Mouse (Mus musculus): Measurements from ENCODE around the gene Lrrd1.
A peak's percentile ranks its signal among the peaks of the same experiment; 100 is the strongest.
"Not testable (repeated sequence)": the region's sequence is repeated elsewhere in the genome, so short reads cannot be mapped to it uniquely, and the experiment has no call there.

The Lrrd1 gene

DNA sequence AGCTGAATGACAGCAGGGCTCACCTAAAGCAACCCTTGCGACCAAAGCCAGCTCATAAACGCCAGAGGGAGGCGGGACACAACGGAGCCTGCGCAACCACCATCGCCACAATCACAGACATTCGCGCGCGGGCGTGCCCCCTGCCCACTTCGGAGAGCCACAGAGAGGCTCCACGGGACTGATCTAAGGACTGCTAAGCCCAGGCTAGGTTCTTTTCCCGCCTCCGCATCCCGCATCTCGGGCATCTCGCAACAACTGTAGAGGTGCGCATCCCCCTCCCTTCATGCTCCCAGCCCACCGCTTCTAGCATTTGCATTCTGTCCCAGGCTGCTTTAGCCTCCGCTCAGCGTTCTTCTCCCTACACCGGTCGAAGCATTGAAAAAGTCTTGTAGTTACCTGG, at the start of gene Lrrd1:
Gene Lrrd1, plus strand, starts transcription at position 148 of the 400 bp plus-strand sequence.
- no peak for DNase-seq (ENCODE audit: low spot score)

DNA sequence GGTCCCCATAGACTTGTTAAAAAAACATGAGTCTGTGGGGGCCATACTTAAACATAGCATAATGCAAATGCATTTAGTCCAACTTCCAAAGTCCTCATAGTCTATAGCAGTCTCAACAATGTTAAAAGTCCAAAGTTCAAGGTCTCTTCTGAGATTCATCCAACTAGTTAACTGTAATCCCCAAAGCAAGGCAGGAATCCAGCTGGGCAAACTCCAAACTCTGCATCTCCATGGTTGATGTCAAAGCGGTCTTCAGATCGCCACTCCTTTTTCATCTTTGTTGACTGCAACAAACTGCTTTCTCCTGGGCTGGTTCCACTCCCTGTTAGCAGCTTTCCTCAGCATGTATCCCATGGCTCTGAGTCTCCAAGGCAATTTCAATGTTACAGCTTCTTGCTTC, 47.9 kb upstream of the Lrrd1 start:
- DNase-seq (ENCODE audit: low spot score): not testable (repeated sequence)

DNA sequence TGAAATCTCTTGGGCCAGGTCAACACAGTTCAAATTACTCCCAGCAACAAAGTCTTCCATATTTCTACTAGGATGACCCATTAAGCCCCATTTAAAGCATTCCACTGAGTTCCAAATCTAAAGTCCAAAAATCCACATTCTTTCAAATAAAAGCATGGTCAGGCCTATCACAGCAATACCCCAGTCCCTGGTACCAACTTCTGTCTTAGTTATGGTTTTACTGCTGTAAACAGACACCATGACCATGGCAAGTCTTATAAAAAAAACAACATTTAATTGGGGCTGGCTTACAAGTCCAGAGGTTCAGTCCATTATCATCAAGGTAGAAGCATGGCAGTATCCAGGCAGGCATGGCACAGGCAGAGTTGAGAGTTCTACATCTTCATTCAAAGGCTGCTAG, 46.3 kb upstream of the Lrrd1 start:
- DNase-seq (ENCODE audit: low spot score): not testable (repeated sequence)

DNA sequence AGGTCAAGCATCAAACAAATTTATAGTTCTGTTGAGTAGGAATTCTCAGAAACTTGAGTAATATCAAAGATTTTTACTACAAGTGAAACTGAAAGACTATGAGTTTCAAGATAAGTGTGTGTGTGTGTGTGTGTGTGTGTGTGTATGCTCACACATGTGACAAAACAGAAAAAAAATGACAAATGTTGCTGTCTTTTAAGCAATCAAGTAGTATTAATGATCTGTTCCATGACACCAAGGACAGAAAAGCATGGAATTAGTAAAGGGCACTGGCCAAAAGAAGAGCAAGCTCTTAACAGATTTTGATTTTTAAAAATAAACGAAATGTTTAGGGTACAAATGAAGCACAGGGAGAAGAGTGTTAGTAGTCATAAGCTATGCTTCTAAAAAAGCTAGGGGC, 44.9 kb upstream of the Lrrd1 start:
- no peak for DNase-seq (ENCODE audit: low spot score)

DNA sequence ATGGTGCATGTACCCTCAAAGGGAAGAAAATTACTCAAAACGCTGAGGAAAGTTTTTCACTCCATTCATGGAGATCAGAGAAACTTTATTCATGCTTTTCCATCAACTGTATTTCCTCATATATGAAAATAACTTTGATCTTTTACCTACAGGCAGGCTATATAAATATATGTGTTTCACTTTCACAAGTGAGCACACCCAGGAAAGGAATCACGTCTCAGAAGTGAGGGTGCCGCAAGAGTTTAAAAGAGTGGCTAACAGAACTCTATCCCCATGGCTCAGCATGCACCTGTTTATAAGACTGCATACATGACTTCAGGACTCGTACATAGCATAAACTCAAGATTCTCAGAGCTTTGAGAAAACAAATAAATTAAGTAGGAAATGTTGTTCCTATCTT, 44.1 kb upstream of the Lrrd1 start:
- no peak for DNase-seq (ENCODE audit: low spot score)

DNA sequence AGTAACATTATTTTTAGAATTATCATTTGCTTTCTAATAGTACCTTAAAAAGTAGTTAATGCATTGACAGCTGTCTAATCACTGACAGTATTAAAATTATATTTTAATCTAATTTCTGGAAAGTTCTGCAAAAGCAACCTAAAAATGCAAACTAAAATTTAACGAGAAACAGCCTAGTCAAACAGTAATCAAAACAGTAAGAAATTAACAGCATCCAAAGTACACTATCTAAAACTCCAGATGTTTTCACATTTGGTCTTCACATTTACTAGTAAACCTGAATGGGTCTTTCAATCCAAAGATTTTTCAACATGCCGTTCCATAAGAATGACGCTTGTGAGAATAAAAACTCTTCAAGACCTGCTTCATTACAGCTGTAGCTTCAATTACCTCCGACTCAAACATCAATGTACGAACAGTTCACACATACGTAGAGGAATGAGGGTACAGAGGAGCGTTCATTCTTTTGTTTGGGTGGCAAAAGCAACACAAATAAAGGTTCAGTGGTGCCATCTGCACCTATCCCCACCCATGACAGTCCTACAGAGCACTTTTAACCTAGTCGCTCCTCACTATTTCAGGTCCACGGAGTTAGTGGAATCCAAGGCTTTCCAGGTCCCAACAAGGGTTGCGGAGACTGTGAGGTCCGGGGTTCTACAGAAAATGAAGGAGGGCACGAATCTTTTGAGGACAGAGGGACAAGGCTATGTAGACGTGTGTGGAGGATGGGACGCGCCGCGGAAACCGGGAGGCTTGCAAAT, 43.1 kb upstream of the Lrrd1 start:
- DNase-seq (ENCODE audit: low spot score): no peak

DNA sequence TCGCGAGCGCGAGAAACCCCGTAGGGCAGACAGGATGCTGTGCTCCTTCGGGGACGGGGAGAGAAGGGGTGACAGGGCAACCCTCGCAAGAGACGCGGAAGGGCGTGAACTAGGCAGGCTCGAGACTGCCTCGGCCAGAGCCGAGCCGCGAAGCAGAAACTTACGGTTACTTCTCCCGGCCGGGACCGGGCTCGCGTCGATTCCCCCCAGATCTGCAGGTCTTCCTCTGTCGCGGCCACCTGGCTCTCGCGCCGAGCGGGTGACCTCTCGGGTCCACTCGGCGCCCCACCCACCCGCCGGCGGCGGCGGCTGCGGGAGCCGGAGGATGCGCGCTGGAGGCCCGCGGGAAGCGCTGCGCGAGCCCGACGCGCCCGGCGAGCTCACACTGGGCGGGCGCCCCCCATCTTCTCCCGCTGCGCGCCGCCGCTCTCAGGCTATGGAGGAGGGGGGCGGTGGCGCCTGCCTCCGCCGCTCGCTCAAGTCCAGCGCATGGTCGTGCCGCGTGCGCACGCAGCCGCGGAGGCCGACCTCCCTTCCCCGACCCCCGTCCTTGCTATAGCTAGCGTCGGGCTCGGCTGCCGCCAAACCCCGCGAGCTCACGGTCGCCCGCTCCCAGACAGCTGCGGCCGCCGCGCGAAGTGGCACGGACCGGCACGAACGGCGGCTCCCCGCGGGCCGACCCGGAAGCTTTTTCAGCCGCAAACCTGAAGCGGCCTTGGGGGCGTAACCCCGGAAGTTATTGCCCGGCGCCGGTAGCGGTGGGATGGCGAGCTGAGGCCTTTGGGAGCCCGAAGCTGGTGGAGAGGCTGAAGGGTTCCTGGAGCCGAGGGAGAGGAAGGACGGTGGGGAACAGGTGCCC, 42.3 kb upstream of the Lrrd1 start, which contains the start of the genes Ankib1 and Krit1:
Gene Ankib1, minus strand, starts transcription at position 493 of the 859 bp plus-strand sequence.
Gene Krit1, plus strand, starts transcription at position 752 of the 859 bp plus-strand sequence.
- peak; percentile 70 for DNase-seq (ENCODE audit: low spot score)

DNA sequence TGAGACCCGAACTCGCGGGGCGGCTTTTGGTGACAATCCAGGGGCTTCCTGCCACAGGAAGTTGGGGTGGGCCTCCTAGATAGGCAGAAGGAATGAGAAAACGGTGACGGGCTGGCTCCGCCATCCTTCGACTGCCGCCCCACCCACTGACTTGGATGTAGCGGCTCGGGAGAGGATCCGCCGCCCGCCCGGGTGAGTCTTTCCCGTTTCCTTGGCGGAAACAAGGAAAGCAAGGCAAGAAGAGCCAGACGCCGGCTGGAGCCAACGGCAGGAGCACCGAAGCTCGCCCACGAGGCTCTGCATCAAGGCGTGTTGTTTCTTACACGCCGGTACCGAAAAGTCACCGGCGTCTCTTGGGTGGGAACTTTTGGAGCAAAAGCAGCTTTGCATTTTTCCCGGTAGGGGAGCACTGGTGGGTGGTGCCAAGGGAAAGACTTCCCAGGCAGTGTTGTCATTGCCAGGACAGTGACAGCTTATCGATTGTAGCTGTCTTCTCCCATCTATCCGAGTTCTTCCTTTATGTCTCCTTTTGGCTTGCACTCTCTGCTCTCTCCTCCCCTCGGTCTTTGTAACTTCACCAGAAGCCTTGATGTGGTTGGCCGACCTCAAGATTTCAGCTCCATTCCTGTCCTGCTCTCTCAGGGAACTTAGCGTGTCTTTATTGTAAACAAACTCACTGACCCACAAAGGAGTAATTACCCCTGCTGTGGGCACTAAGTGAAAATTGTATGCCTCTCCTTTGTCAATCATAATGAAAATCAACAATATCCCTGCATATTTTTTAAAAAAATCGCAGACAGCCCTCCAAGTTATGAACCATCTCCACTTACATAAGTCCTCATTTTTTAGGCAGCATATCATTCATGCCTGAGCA, 41.4 kb upstream of the Lrrd1 start:
- peak; percentile 64 for DNase-seq (ENCODE audit: low spot score)

DNA sequence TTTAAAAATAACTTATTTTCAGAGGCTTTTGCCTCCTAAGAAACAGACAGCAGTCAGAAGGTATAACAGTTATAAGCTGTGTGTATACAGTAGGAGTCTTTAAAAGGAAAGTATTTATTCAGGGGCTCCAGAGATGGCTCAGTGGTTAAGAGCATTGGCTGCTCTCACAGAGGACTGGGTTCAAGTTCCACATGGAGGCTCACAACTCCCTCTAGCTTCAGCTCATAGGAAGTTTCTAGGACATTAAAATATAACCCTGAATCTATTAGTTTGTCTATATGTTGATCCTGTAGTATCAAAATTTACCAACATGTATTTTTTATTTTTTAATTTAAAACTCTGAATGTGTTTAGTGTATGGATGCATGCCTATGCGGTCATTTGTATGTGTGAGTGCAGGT, 36.5 kb upstream of the Lrrd1 start:
- no peak for DNase-seq (ENCODE audit: low spot score)

DNA sequence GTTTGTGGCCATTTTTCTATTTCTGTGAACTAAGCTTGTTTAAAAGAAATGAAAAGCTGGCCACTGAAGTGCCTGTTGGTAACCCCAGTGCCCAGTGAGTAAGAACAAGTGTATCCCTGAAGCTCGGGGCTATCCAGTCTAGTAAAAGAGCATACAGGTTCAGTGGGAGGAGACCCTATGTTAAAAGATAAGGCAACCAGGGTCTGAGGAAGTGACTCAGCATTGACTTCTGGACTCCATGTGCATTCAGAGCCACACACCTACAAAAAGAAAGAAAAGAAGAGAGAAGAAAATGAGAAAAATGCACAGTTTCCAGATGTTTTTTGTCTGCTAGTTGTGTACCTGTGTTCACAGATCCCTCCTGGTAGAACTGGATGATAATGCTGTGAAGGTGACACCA, 10.9 kb upstream of the Lrrd1 start:
- DNase-seq (ENCODE audit: low spot score): no peak

DNA sequence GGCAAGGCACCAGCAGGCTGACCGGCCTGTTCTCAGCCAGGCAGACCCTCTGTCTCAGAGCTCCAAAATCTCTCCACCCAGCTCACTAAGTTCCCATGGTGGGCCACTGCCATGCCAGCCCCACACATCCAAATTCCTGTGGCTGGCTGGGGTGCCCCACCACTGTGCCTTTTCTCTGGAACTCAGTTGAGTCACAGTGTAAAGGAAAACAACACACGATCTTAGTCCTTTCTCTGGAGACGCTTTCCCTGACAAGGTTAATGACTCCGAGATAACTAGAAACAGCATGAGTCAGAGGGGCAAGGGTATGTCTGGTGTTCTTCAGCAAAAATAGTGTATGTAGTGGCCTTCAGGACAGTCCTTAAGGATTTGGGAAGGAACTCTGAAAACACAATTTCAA, 25.2 kb downstream of the Lrrd1 start:
- DNase-seq (ENCODE audit: low spot score): no peak

DNA sequence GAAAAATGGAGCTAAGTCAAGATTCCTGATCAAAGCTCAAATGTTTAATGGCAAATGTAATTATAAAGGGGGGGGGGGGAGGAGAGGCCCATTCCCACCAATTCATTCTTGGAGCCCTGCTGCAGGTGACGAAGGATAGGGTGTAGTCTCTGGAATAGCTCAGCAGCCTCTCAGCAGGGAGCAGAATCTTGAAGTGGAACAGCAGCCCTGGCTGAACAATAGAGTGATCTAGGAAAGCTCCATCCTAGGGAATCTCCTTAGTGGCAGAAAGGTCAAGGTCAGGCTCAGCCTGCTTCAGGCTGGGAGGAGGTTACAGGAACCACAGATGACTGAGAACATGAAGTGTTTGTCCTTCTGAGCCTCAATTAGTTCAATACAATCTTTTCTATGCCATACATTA, 27.4 kb downstream of the Lrrd1 start:
- DNase-seq (ENCODE audit: low spot score): no peak

DNA sequence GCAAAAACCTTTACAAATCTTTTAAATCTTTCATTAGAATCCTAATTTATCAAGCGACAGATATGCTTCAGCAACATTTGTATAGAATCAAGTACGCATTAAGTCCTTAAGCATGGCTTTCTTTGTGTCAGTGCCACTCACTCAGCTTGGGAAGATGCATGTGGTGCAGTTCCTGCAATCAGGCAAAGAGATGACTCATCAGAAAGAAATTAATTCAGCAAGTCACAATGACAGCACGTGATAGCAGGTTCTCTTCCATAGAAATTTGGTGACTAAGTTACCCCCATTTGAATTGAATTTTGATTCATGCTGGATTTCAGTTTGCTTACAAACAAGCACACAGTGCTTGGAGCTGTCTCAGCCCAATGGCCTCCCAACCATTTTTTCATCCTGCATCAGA, 28.5 kb downstream of the Lrrd1 start:
- DNase-seq (ENCODE audit: low spot score): no peak

DNA sequence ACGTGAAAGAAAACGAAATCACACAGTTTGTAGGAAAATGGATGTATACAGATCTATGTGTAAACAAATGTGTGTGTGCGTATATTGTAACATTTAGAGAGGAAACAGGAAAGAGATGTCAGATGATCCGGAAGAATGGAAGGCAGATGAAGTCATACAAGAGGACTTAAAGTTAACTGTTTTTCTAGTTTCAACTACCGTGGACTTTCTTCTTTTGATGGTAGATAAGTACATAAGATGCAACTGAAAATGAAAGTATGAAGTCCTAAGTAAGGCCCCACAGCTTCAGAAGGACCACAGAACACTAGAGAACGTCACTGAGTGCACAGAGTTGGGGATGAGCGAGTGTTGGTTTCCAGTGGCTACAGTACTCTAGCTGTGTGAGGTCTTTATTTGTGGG, 41.9 kb downstream of the Lrrd1 start:
- not testable (repeated sequence) for DNase-seq (ENCODE audit: low spot score)

DNA sequence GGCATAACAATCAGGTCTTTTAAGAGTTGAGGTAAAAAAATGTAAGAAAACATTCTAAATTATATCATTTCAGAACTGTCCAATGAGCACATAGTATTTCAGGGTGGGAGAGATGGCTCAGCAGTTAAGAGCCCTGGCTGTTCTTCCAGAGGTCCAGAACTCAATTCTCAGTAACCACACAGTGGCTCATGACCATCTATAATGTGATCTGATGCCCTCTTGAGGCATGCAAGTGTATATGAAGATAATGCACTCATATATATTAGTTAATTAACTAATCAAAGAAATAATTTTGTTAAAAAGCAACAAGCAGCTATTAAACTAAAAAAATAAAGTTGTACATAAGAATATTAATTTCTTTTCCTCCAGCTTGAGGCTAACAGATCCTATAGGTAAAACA, 44.2 kb downstream of the Lrrd1 start:
- DNase-seq (ENCODE audit: low spot score): no peak

DNA sequence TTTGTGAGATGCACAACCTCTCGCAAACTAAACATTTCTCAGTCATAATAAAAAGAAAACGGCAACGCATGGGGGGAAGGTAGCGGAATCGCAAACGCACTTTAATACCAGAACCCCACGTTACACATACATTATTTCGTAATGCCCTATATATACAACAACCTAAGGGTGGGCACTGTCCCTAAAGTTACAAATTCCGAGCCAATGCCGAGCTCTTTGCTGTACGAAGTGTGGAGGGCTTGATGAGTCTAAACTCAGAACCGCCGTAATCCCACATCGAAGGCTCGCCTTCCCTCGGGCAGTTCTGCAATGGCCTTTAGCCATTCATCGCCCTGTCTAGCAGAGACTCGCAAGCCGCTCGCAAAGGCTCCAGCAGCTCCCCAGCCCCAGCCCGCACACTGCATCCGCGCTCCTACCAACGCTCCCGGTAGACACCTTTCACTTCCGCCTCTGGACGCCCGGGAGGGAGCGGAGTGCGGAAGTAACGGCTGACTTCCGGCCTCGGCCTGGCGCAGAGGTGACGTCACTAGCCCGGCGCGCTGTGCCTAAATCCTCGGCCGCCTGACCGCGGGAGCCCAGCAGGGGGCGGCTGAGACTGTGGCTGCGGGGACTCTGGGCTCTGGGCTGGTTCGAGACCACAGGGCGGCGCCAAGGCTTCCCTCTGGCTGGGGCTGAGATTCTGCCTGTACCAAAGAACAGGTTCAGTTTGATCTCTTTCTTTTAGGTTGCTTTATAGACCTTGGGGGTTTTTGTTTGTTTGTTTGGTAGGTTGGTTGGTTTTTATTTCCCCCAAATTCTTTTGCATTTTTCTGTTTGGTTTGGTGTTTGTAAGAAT, 48.7 kb downstream of the Lrrd1 start, which contains the start of gene Mterf1a:
Gene Mterf1a, minus strand, starts transcription at position 475 of the 835 bp plus-strand sequence.
- DNase-seq (ENCODE audit: low spot score): peak; percentile 33

DNA sequence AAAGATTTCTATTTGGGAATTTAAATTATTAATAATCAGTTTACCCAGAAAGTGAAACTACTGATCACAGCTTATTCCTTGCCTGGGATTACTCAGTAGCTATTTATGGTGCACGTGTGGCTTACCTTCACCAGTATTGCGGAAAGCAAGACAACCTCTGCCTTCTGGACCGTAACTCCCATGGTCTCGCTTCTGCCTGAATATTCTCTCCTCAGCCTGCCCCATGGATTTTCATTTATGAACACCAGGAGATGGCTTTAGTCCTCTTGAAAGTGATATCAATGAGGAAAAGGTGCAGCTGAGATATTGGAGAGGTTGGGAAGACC, 49.3 kb downstream of the Lrrd1 start:
- not testable (repeated sequence) for DNase-seq (ENCODE audit: low spot score)

DNA sequence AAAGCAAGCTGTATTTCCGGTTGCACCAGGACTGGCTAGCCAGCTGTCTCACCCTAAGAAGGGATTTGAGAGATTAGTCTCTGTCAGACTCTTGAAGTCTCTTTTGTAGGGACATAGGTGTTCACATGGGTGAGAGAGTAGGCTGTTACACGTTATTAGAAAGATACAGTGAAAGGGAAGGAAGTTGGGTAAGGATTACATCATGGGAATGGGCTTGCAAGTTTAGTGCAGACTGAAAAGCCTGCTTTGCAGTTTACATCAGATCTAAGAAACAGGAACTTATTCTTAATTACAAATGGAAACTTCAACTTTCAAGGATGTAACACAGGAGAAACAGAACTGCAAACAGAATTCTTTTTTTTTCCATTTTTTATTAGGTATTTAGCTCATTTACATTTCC, 60.5 kb downstream of the Lrrd1 start:
- DNase-seq (ENCODE audit: low spot score): no peak
